Mouse (Mus musculus): Measurements from ENCODE around the gene Gfod2. TPM values are rescaled to one million over a fixed set of nuclear protein-coding genes. Genes with fewer than 3 reads are reported as not detected.

Gfod2 gene
- total and polyA plus RNA-seq, 3 experiments = 7.0 to 8.3 TPM; not detected in 1

DNA sequence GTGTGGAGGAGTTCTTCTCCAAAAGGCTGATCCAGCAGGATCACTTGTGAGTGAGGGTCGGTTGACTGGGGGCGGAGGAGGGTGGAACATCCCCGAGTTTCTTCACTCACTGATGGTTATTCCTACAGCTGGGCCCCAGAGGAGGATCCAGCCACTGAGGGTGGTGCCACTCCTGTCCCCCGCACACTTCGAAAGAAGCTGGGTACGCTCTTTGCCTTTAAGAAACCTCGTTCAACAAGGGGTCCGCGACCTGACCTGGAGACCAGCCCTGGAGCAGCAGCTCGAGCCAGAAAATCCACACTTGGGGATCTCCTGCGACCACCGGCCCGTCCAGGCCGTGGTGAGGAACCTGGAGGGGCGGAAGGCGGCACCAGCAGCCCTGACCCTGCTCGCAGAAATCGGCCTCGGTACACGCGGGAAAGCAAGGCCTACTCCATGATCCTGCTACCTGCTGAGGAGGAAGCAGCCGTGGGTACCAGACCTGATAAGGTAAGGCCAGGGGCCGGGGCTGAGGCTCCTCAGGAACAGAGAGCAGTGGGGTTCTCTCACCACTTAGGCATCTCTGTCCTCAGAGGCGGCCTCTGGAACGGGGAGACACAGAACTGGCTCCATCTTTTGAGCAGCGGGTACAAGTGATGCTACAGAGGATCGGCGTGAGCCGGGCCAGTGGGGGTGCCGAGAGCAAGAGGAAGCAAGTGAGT is 63.2 kb downstream of the Gfod2 start:
- H3K36me3 ChIP-seq (ENCODE audit: control insufficient read depth in 1 of 2, insufficient read depth in 2 of 2, low read length in 2 of 2) = no peaks in the 10 kb centered on the region; a peak in 2 of 4 replicates
- H3K27ac ChIP-seq (ENCODE audit: control insufficient read depth, low read depth, low read length) = no peak overlapping the region
- H3K79me2 ChIP-seq (ENCODE audit: control insufficient read depth, insufficient read depth, low read length, poor library complexity) = no peaks in the 10 kb centered on the region
- H3K9ac ChIP-seq (ENCODE audit: control insufficient read depth, low read depth, low read length, poor library complexity, severe bottlenecking) = no peak overlapping the region
- H3K9me3 ChIP-seq (replicated peaks; ENCODE audit: insufficient read depth, low read length) = no peaks in the 10 kb centered on the region
- peaks cover 0 to 4% of the 10 kb centered on the region in 2 experiments; a peak in 2 of 4 replicates for H3K4me1 ChIP-seq (ENCODE audit: control insufficient read depth in 1 of 2, insufficient read depth in 2 of 2, low read length in 2 of 2)
- H3K27me3 ChIP-seq (ENCODE audit: control insufficient read depth in 1 of 2, insufficient read depth in 2 of 2, low read length in 2 of 2) = no peaks in the 10 kb centered on the region
- no peak overlapping the region for H3K4me3 ChIP-seq (ENCODE audit: control insufficient read depth in 1 of 2, insufficient read depth in 1 of 2, low read depth in 2 of 2, low read length in 2 of 2)
- no peak for TF ChIP-seq USF2 (IDR thresholded peaks at IDR 0.05; ENCODE audit: borderline replicate concordance in 1 of 2, insufficient read depth in 1 of 2, low read depth in 1 of 2, low read length in 2 of 2)
- TF ChIP-seq RCOR1 (IDR thresholded peaks at IDR 0.05; ENCODE audit: low read depth, low read length) = no peak
- TF ChIP-seq MAX (IDR thresholded peaks at IDR 0.05; ENCODE audit: low read length) = no peak
- DNase-seq (ENCODE audit: low read depth, low spot score) = no peak

GRCm38 (mm10) chr8:105694051-105694799 is 64.2 kb downstream of the Gfod2 start:
- no peak for TF ChIP-seq NELFE (IDR thresholded peaks at IDR 0.05; ENCODE audit: low read depth, low read length)
- TF ChIP-seq ELF1 (IDR thresholded peaks at IDR 0.05; ENCODE audit: low read depth, low read length) = no peak
- no peak for TF ChIP-seq HCFC1 (IDR thresholded peaks at IDR 0.05; ENCODE audit: low read depth, low read length)
- Histone ChIP-seq H3K9me3 (replicated peaks; ENCODE audit: insufficient read depth, low read length) (no peaks in the 10 kb centered on the region), H3K27ac (ENCODE audit: control insufficient read depth, low read depth, low read length) (no peak overlapping the region), H3K4me1 (ENCODE audit: control insufficient read depth in 1 of 2, insufficient read depth in 2 of 2, low read length in 2 of 2) (no peaks in the 10 kb centered on the region), H3K79me2 (ENCODE audit: control insufficient read depth, insufficient read depth, low read length, poor library complexity) (no peaks in the 10 kb centered on the region), H3K9ac (ENCODE audit: control insufficient read depth, low read depth, low read length, poor library complexity, severe bottlenecking) (no peak overlapping the region), H3K36me3 (ENCODE audit: control insufficient read depth in 1 of 2, insufficient read depth in 2 of 2, low read length in 2 of 2) (no peaks in the 10 kb centered on the region; a peak in 1 of 4 replicates), H3K27me3 (ENCODE audit: control insufficient read depth in 1 of 2, insufficient read depth in 2 of 2, low read length in 2 of 2) (no peaks in the 10 kb centered on the region), H3K4me3 (ENCODE audit: control insufficient read depth in 1 of 2, insufficient read depth in 1 of 2, low read depth in 2 of 2, low read length in 2 of 2) (no peak overlapping the region)
- DNase-seq (ENCODE audit: low read depth, low spot score) = no peak

DNA sequence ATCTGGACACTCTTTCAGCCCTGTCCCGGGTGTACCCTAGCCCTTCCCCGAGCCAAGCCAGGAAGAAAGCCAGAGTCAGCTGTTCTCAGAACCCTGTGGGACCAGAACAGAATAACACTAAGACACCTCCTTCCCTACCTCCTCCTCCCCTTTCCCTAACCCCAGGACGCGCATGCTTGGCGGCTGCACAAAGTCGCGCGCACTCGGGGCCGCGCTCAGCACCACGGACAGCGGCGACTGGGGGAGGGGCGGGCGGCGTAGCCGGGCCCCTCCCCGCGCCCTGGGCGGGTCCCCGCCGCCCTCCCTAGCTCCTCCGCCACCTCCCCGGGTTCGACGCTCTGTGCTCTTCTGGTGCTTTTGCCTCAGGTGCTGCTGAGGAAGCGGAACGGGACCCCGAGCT is 64.8 kb downstream of the Gfod2 start:
- no peaks in the 10 kb centered on the region for H3K4me1 ChIP-seq (ENCODE audit: control insufficient read depth in 1 of 2, insufficient read depth in 2 of 2, low read length in 2 of 2)
- H3K36me3 ChIP-seq (ENCODE audit: control insufficient read depth in 1 of 2, insufficient read depth in 2 of 2, low read length in 2 of 2) = no peaks in the 10 kb centered on the region; a peak in 1 of 4 replicates
- peak; percentile 42 for DNase-seq (ENCODE audit: low read depth, low spot score)
- H3K27ac ChIP-seq (ENCODE audit: control insufficient read depth, low read depth, low read length) = no peak overlapping the region
- H3K27me3 ChIP-seq (ENCODE audit: control insufficient read depth in 1 of 2, insufficient read depth in 2 of 2, low read length in 2 of 2) = no peaks in the 10 kb centered on the region
- H3K9ac ChIP-seq (ENCODE audit: control insufficient read depth, low read depth, low read length, poor library complexity, severe bottlenecking) = no peak overlapping the region
- no peak overlapping the region for H3K4me3 ChIP-seq (ENCODE audit: control insufficient read depth in 1 of 2, insufficient read depth in 1 of 2, low read depth in 2 of 2, low read length in 2 of 2)
- TF ChIP-seq USF1 (IDR thresholded peaks at IDR 0.05; ENCODE audit: low read depth, low read length) (no peak), MXI1 (IDR thresholded peaks at IDR 0.05; ENCODE audit: low read depth, low read length) (peak; percentile 67), GABPA (IDR thresholded peaks at IDR 0.05; ENCODE audit: low read depth, low read length) (no peak), NRF1 (IDR thresholded peaks at IDR 0.05; ENCODE audit: insufficient read depth, low read depth, low read length, poor library complexity, severe bottlenecking) (peak; percentile 51; the same call in 1 of the 2 replicates), CHD2 (IDR thresholded peaks at IDR 0.05; ENCODE audit: low read length) (no peak), NELFE (IDR thresholded peaks at IDR 0.05; ENCODE audit: low read depth, low read length) (no peak), SIN3A (IDR thresholded peaks at IDR 0.05; ENCODE audit: low read length) (peak; percentile 87), UBTF (IDR thresholded peaks at IDR 0.05; ENCODE audit: borderline replicate concordance, insufficient read depth, low read depth, low read length) (no peak)
- H3K79me2 ChIP-seq (ENCODE audit: control insufficient read depth, insufficient read depth, low read length, poor library complexity) = no peaks in the 10 kb centered on the region
- no peaks in the 10 kb centered on the region for H3K9me3 ChIP-seq (replicated peaks; ENCODE audit: insufficient read depth, low read length)
